Mouse (Mus musculus): Measurements from ENCODE around the gene H2-Q7. TPM values are rescaled to one million over a fixed set of nuclear protein-coding genes. Genes with fewer than 3 reads are reported as not detected.

The H2-Q7 gene
- total and polyA plus RNA-seq, 3 experiments: 40.9 to 104 (median 66.0) TPM

- no peak overlapping the region for H3K27ac ChIP-seq (ENCODE audit: insufficient read depth, low read depth)
- H3K4me3 ChIP-seq (replicated peaks in 1 of 3; ENCODE audit: low read depth in 2 of 3, low read length in 2 of 3, poor library complexity in 1 of 3): no peak overlapping the region
- in situ Hi-C loops (cut with MboI; ENCODE audit: low pct_ligation_motif_present, low pct_unique_long_range_greater_than_20kb, low sequenced_read_pairs): no loop called here
These were observed 47.8 kb downstream of the H2-Q7 start for GRCm38 (mm10) chr17:35486726-35487125.

GRCm38 (mm10) chr17:35488041-35488440, 49.1 kb downstream of the H2-Q7 start:
- H3K4me3 ChIP-seq (replicated peaks in 1 of 3; ENCODE audit: low read depth in 2 of 3, low read length in 2 of 3, poor library complexity in 1 of 3): no peak overlapping the region
- H3K9me3 ChIP-seq (replicated peaks; ENCODE audit: low read length): no peaks in the 10 kb centered on the region
- TF ChIP-seq EP300 (IDR thresholded peaks at IDR 0.05; ENCODE audit: low read length) (no peak), JUND (conservative IDR thresholded peaks at IDR 0.05; ENCODE audit: low read depth, low read length) (no peak), MAX (IDR thresholded peaks at IDR 0.05; ENCODE audit: low read length) (no peak), POLR2A (IDR thresholded peaks at IDR 0.05; ENCODE audit: low read depth, low read length) (no peak), MAZ (IDR thresholded peaks at IDR 0.05; ENCODE audit: low read depth, low read length) (no peak), SIN3A (IDR thresholded peaks at IDR 0.05; ENCODE audit: low read length) (no peak), UBTF (IDR thresholded peaks at IDR 0.05; ENCODE audit: low read depth, low read length) (no peak), JUN (IDR thresholded peaks at IDR 0.05; ENCODE audit: insufficient read depth, low read depth, low read length) (no peak), MYC (IDR thresholded peaks at IDR 0.05; ENCODE audit: low read depth, low read length) (no peak), TBP (conservative IDR thresholded peaks at IDR 0.05; ENCODE audit: low read depth, low read length) (no peak), USF1 (IDR thresholded peaks at IDR 0.05; ENCODE audit: low read depth, low read length) (no peak), BHLHE40 (IDR thresholded peaks at IDR 0.05; ENCODE audit: low read depth, low read length) (no peak), E2F4 (IDR thresholded peaks at IDR 0.05; ENCODE audit: insufficient replicate concordance, low read depth, low read length) (no peak), NELFE (IDR thresholded peaks at IDR 0.05; ENCODE audit: low read depth, low read length) (no peak), SMC3 (IDR thresholded peaks at IDR 0.05; ENCODE audit: low read depth, low read length) (no peak), POLR2AphosphoS2 (IDR thresholded peaks at IDR 0.05; ENCODE audit: low read depth, low read length) (no peak), HCFC1 (IDR thresholded peaks at IDR 0.05; ENCODE audit: low read depth, low read length) (no peak), KAT2A (IDR thresholded peaks at IDR 0.05; ENCODE audit: insufficient replicate concordance, low read length) (no peak)
- H3K27me3 ChIP-seq (replicated peaks): no peaks in the 10 kb centered on the region
- H3K4me1 ChIP-seq (ENCODE audit: control insufficient read depth in 1 of 2, insufficient read depth in 2 of 2): peaks cover 0 to 3% of the 10 kb centered on the region in 2 experiments; a peak in 1 of 4 replicates
- DNase-seq (ENCODE audit: extremely low read depth): no peak
- no peak overlapping the region for H3K9ac ChIP-seq (ENCODE audit: insufficient read depth, low read depth)
- no peaks in the 10 kb centered on the region for H3K79me2 ChIP-seq (replicated peaks; ENCODE audit: control insufficient read depth, extremely low read depth, insufficient read depth, poor library complexity, severe bottlenecking)
- dilution Hi-C loops (cut with MboI; ENCODE audit: extremely low pct_ligation_motif_present, extremely low pct_unique_long_range_greater_than_20kb, low sequenced_read_pairs) (no loop called here), in situ Hi-C loops (cut with MboI; ENCODE audit: low pct_ligation_motif_present, low pct_unique_long_range_greater_than_20kb, low sequenced_read_pairs) (no loop called here)
- no peaks in the 10 kb centered on the region for H3K36me3 ChIP-seq (replicated peaks in 1 of 2; ENCODE audit: control insufficient read depth in 1 of 2, insufficient read depth in 1 of 2, low read length in 1 of 2)
- no peak overlapping the region for H3K4me2 ChIP-seq (ENCODE audit: insufficient read depth, low read depth, poor library complexity, severe bottlenecking)
- H3K27ac ChIP-seq (ENCODE audit: insufficient read depth, low read depth): no peak overlapping the region

More at GRCm38 (mm10) chr17:35486726-35487125, 47.8 kb downstream of the H2-Q7 start:
- no peaks in the 10 kb centered on the region for H3K36me3 ChIP-seq (replicated peaks in 1 of 2; ENCODE audit: control insufficient read depth in 1 of 2, insufficient read depth in 1 of 2, low read length in 1 of 2)
- H3K9ac ChIP-seq (ENCODE audit: insufficient read depth, low read depth): no peak overlapping the region
- H3K9me3 ChIP-seq (replicated peaks; ENCODE audit: low read length): no peaks in the 10 kb centered on the region
- dilution Hi-C loops (cut with MboI; ENCODE audit: extremely low pct_ligation_motif_present, extremely low pct_unique_long_range_greater_than_20kb, low sequenced_read_pairs): no loop called here
- peaks cover 0 to 3% of the 10 kb centered on the region in 2 experiments; a peak in 1 of 4 replicates for H3K4me1 ChIP-seq (ENCODE audit: control insufficient read depth in 1 of 2, insufficient read depth in 2 of 2)
- no peaks in the 10 kb centered on the region for H3K27me3 ChIP-seq (replicated peaks)
- TF ChIP-seq BHLHE40 (IDR thresholded peaks at IDR 0.05; ENCODE audit: low read depth, low read length) (no peak), MEF2A (IDR thresholded peaks at IDR 0.05; ENCODE audit: borderline replicate concordance, low read depth, low read length) (no peak)
- no peak for DNase-seq (ENCODE audit: extremely low read depth)
- H3K4me2 ChIP-seq (ENCODE audit: insufficient read depth, low read depth, poor library complexity, severe bottlenecking): no peak overlapping the region
- H3K79me2 ChIP-seq (replicated peaks; ENCODE audit: control insufficient read depth, extremely low read depth, insufficient read depth, poor library complexity, severe bottlenecking): no peaks in the 10 kb centered on the region

All from CH12.LX (cell line).